Mouse (Mus musculus): ENCODE measurements around the gene Zfp740. TPM values are rescaled to one million over a fixed set of nuclear protein-coding genes. Genes with fewer than 3 reads are reported as not detected.

Gene Zfp740
- polyA plus RNA-seq, 1 experiment from 2014 or later: 67.5 TPM

DNA sequence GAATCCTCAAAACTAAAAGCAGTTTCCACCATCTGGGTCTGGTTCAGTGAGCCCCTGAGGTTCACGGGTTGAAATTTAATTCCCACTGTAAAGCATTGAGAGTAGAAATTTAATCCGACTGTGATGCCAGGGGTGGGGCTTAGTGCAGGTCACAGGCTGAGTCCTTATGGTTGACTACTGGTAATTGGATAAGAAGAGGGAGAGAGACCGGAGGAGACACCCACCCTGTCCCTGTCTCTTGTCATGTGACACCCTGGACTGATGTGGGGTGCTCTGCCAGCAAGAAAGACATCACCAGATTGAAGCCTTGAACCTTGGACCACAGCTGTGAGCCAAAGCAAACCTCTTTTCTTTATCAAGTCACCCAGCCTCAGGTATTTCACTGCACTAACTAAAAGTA lies 20.0 kb upstream of the Zfp740 start:
- H3K27me3 ChIP-seq (ENCODE audit: control insufficient read depth, insufficient read depth, low read length): no peaks in the 10 kb centered on the region
- ATAC-seq (ENCODE audit: insufficient number of reproducible peaks, low FRiP score, low TSS enrichment, low read depth): no peak
- no peak overlapping the region for H3K9ac ChIP-seq (ENCODE audit: low read length)
- no peaks in the 10 kb centered on the region for H3K9me3 ChIP-seq (ENCODE audit: control insufficient read depth, low read length)
- no peak overlapping the region for H3K4me3 ChIP-seq (ENCODE audit: low read depth, low read length)
- no peak overlapping the region for H3K4me2 ChIP-seq (ENCODE audit: low read depth, severe bottlenecking)
- H3K27ac ChIP-seq (replicated peaks; ENCODE audit: low read depth, low read length): no peak overlapping the region
- DNase-seq (ENCODE audit: low spot score): no peak
- H3K36me3 ChIP-seq (ENCODE audit: control insufficient read depth, insufficient read depth, low read length): no peaks in the 10 kb centered on the region
- H3K4me1 ChIP-seq (ENCODE audit: control insufficient read depth, insufficient read depth, low read length): no peaks in the 10 kb centered on the region
- 83% methylated on average over 3 of the region's 3 CpGs for WGBS

- H3K9me3 ChIP-seq (ENCODE audit: control insufficient read depth, low read length): no peaks in the 10 kb centered on the region
- no peak overlapping the region for H3K9ac ChIP-seq (ENCODE audit: low read length)
- DNase-seq (ENCODE audit: low spot score): no peak
- no peaks in the 10 kb centered on the region for H3K4me1 ChIP-seq (ENCODE audit: control insufficient read depth, insufficient read depth, low read length)
- H3K27me3 ChIP-seq (ENCODE audit: control insufficient read depth, insufficient read depth, low read length): no peaks in the 10 kb centered on the region
- no peak overlapping the region for H3K27ac ChIP-seq (replicated peaks; ENCODE audit: low read depth, low read length)
- 84% methylated on average over 11 of the region's 11 CpGs for WGBS
- no peak overlapping the region for H3K4me3 ChIP-seq (ENCODE audit: low read depth, low read length)
- H3K36me3 ChIP-seq (ENCODE audit: control insufficient read depth, insufficient read depth, low read length): no peaks in the 10 kb centered on the region
- ATAC-seq (ENCODE audit: insufficient number of reproducible peaks, low FRiP score, low TSS enrichment, low read depth): no peak
- H3K4me2 ChIP-seq (ENCODE audit: low read depth, severe bottlenecking): no peak overlapping the region
Observed at GRCm38 (mm10) chr15:102186239-102186638, 16.8 kb upstream of the Zfp740 start.

DNA sequence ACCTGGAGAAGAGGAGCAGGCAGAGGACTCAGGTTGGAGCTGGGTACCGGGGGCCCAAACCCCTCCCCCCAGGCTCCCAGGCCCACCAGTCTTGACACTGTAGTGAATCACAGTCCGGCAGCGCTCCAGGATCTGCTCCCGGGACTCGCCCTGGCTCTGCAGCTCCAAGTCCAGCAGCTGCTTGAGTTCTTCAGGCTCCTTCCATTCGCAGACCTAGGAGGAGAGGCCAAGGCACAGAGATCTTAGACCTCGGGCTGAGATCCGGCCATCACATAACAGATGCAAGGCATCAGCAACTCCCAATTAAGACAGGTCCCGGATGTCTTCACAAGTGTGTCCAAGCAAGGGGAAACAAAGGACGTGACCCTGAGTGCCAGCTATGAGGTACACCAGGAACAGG lies 15.0 kb upstream of the Zfp740 start:
- Histone ChIP-seq H3K4me2 (ENCODE audit: low read depth, severe bottlenecking) (no peak overlapping the region), H3K9me3 (ENCODE audit: control insufficient read depth, low read length) (no peaks in the 10 kb centered on the region), H3K9ac (ENCODE audit: low read length) (no peak overlapping the region), H3K27me3 (ENCODE audit: control insufficient read depth, insufficient read depth, low read length) (no peaks in the 10 kb centered on the region), H3K4me3 (ENCODE audit: low read depth, low read length) (no peak overlapping the region), H3K36me3 (ENCODE audit: control insufficient read depth, insufficient read depth, low read length) (no peaks in the 10 kb centered on the region), H3K4me1 (ENCODE audit: control insufficient read depth, insufficient read depth, low read length) (no peaks in the 10 kb centered on the region), H3K27ac (replicated peaks; ENCODE audit: low read depth, low read length) (no peak overlapping the region)
- 89% methylated on average over 10 of the region's 10 CpGs for WGBS
- ATAC-seq (ENCODE audit: insufficient number of reproducible peaks, low FRiP score, low TSS enrichment, low read depth) (no peak), DNase-seq (ENCODE audit: low spot score) (no peak)

GRCm38 (mm10) chr15:102188883-102189282 lies 14.2 kb upstream of the Zfp740 start:
- H3K27ac ChIP-seq (replicated peaks; ENCODE audit: low read depth, low read length): no peak overlapping the region
- no peaks in the 10 kb centered on the region for H3K9me3 ChIP-seq (ENCODE audit: control insufficient read depth, low read length)
- H3K36me3 ChIP-seq (ENCODE audit: control insufficient read depth, insufficient read depth, low read length): no peaks in the 10 kb centered on the region
- no peak overlapping the region for H3K4me3 ChIP-seq (ENCODE audit: low read depth, low read length)
- DNase-seq (ENCODE audit: low spot score) (no peak), ATAC-seq (ENCODE audit: insufficient number of reproducible peaks, low FRiP score, low TSS enrichment, low read depth) (no peak)
- WGBS: 69% methylated on average over 6 of the region's 6 CpGs
- H3K4me2 ChIP-seq (ENCODE audit: low read depth, severe bottlenecking): no peak overlapping the region
- H3K4me1 ChIP-seq (ENCODE audit: control insufficient read depth, insufficient read depth, low read length): no peaks in the 10 kb centered on the region
- no peaks in the 10 kb centered on the region for H3K27me3 ChIP-seq (ENCODE audit: control insufficient read depth, insufficient read depth, low read length)
- H3K9ac ChIP-seq (ENCODE audit: low read length): no peak overlapping the region

DNA sequence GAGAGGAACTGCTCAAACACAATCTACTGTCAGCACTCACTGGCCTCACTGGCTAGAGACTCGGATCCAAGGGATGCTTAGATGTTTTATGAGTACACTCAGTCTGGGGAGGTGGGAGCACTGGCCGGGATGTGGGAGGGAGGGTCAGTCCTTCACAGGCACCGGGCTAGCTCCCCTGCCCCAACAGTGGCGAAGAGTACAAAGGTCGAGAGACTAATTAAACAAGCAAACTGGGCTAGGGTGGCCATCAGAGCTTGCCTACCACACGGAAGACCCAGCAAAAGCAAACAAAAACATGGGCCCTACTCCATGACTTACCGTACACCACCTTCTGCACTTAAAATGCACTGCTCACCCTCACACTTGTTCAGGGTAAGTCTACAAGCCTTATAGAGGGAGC lies 11.3 kb upstream of the Zfp740 start:
- H3K27ac ChIP-seq (replicated peaks; ENCODE audit: low read depth, low read length): no peak overlapping the region
- DNase-seq (ENCODE audit: low spot score): no peak
- H3K9ac ChIP-seq (ENCODE audit: low read length): no peak overlapping the region
- no peaks in the 10 kb centered on the region for H3K4me1 ChIP-seq (ENCODE audit: control insufficient read depth, insufficient read depth, low read length)
- H3K4me3 ChIP-seq (ENCODE audit: low read depth, low read length): no peak overlapping the region
- no peaks in the 10 kb centered on the region for H3K27me3 ChIP-seq (ENCODE audit: control insufficient read depth, insufficient read depth, low read length)
- no peaks in the 10 kb centered on the region; the same call in 1 of the 2 replicates for H3K36me3 ChIP-seq (ENCODE audit: control insufficient read depth, insufficient read depth, low read length)
- H3K9me3 ChIP-seq (ENCODE audit: control insufficient read depth, low read length): no peaks in the 10 kb centered on the region
- H3K4me2 ChIP-seq (ENCODE audit: low read depth, severe bottlenecking): no peak overlapping the region
- 54% methylated on average over 7 of the region's 7 CpGs for WGBS
- no peak for ATAC-seq (ENCODE audit: insufficient number of reproducible peaks, low FRiP score, low TSS enrichment, low read depth)

GRCm38 (mm10) chr15:102192271-102192812 lies 10.7 kb upstream of the Zfp740 start:
- ATAC-seq (ENCODE audit: insufficient number of reproducible peaks, low FRiP score, low TSS enrichment, low read depth): no peak
- whole genome bisulfite sequencing: 71% methylated on average over 7 of the region's 7 CpGs
- Histone ChIP-seq H3K27ac (replicated peaks; ENCODE audit: low read depth, low read length) (no peak overlapping the region), H3K9me3 (ENCODE audit: control insufficient read depth, low read length) (no peaks in the 10 kb centered on the region), H3K4me2 (ENCODE audit: low read depth, severe bottlenecking) (no peak overlapping the region), H3K27me3 (ENCODE audit: control insufficient read depth, insufficient read depth, low read length) (no peaks in the 10 kb centered on the region), H3K4me3 (ENCODE audit: low read depth, low read length) (no peak overlapping the region), H3K9ac (ENCODE audit: low read length) (no peak overlapping the region), H3K36me3 (ENCODE audit: control insufficient read depth, insufficient read depth, low read length) (no peaks in the 10 kb centered on the region; the same call in 1 of the 2 replicates), H3K4me1 (ENCODE audit: control insufficient read depth, insufficient read depth, low read length) (no peaks in the 10 kb centered on the region)
- no peak for DNase-seq (ENCODE audit: low spot score)

DNA sequence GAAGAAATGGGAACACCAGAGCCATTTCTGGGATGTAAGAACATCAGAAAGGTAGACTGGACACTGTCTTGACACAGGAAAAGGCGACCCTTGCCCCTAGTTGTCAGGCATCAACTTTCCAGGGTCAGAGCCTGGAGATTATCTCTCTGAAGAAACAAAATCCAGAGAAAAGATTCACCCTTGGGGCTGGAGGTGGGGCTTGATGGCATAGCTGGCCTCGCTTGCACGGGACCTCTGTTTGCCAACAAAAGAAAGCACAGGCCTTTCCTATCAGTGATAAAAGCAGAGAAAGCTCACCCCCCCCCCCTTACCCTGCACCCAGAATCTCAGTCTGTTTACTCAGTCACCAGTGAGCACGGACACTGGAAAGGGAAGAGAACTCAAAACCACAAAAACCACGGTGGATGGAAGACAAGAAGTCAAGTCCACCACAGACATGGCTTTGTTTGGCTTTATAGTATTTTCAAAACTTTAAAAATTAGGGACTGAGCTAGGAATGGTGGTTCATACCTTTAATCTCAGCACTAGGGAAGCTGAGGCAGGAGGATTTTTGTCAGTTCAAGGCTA lies 10.1 kb upstream of the Zfp740 start:
- ATAC-seq (ENCODE audit: insufficient number of reproducible peaks, low FRiP score, low TSS enrichment, low read depth) (no peak), DNase-seq (ENCODE audit: low spot score) (no peak)
- H3K4me2 ChIP-seq (ENCODE audit: low read depth, severe bottlenecking): no peak overlapping the region
- H3K9me3 ChIP-seq (ENCODE audit: control insufficient read depth, low read length): no peaks in the 10 kb centered on the region
- 66% methylated on average over 5 of the region's 5 CpGs for WGBS
- H3K4me1 ChIP-seq (ENCODE audit: control insufficient read depth, insufficient read depth, low read length): no peaks in the 10 kb centered on the region
- no peak overlapping the region for H3K9ac ChIP-seq (ENCODE audit: low read length)
- no peaks in the 10 kb centered on the region for H3K27me3 ChIP-seq (ENCODE audit: control insufficient read depth, insufficient read depth, low read length)
- no peaks in the 10 kb centered on the region; the same call in 1 of the 2 replicates for H3K36me3 ChIP-seq (ENCODE audit: control insufficient read depth, insufficient read depth, low read length)
- H3K27ac ChIP-seq (replicated peaks; ENCODE audit: low read depth, low read length): no peak overlapping the region
- no peak overlapping the region for H3K4me3 ChIP-seq (ENCODE audit: low read depth, low read length)

GRCm38 (mm10) chr15:102193652-102194051 lies 9.4 kb upstream of the Zfp740 start:
- Histone ChIP-seq H3K36me3 (ENCODE audit: control insufficient read depth, insufficient read depth, low read length) (no peaks in the 10 kb centered on the region; the same call in 1 of the 2 replicates), H3K4me3 (ENCODE audit: low read depth, low read length) (no peak overlapping the region), H3K9me3 (ENCODE audit: control insufficient read depth, low read length) (no peaks in the 10 kb centered on the region), H3K27ac (replicated peaks; ENCODE audit: low read depth, low read length) (no peak overlapping the region), H3K9ac (ENCODE audit: low read length) (no peak overlapping the region), H3K4me2 (ENCODE audit: low read depth, severe bottlenecking) (no peak overlapping the region), H3K4me1 (ENCODE audit: control insufficient read depth, insufficient read depth, low read length) (no peaks in the 10 kb centered on the region), H3K27me3 (ENCODE audit: control insufficient read depth, insufficient read depth, low read length) (no peaks in the 10 kb centered on the region)
- no peak for DNase-seq (ENCODE audit: low spot score)
- 89% methylated on average over 4 of the region's 4 CpGs for WGBS
- ATAC-seq (ENCODE audit: insufficient number of reproducible peaks, low FRiP score, low TSS enrichment, low read depth): no peak

- ATAC-seq (ENCODE audit: insufficient number of reproducible peaks, low FRiP score, low TSS enrichment, low read depth) (no peak), DNase-seq (ENCODE audit: low spot score) (no peak)
- H3K4me2 ChIP-seq (ENCODE audit: low read depth, severe bottlenecking): no peak overlapping the region
- no peaks in the 10 kb centered on the region for H3K27me3 ChIP-seq (ENCODE audit: control insufficient read depth, insufficient read depth, low read length)
- H3K4me1 ChIP-seq (ENCODE audit: control insufficient read depth, insufficient read depth, low read length): no peaks in the 10 kb centered on the region
- no peaks in the 10 kb centered on the region for H3K9me3 ChIP-seq (ENCODE audit: control insufficient read depth, low read length)
- H3K36me3 ChIP-seq (ENCODE audit: control insufficient read depth, insufficient read depth, low read length): no peaks in the 10 kb centered on the region; the same call in 1 of the 2 replicates
- H3K9ac ChIP-seq (ENCODE audit: low read length): no peak overlapping the region
- 89% methylated on average over 4 of the region's 4 CpGs for WGBS
- H3K27ac ChIP-seq (replicated peaks; ENCODE audit: low read depth, low read length): no peak overlapping the region
- no peak overlapping the region for H3K4me3 ChIP-seq (ENCODE audit: low read depth, low read length)
Observed at GRCm38 (mm10) chr15:102194439-102194838, 8.6 kb upstream of the Zfp740 start.
